Mouse (Mus musculus) limb, embryonic 11.5 days (tissue): Measurements from ENCODE around the gene Mydgf. TPM values are rescaled to one million over a fixed set of nuclear protein-coding genes. Genes with fewer than 3 reads are reported as not detected.

ENCODE experiments used
- microRNA-seq: library from miRNA; unstranded; fragments of <30 nt; microRNA quantifications from one replicate; pipeline ENCODE4, GENCODE M21; 2016
- polyA plus RNA-seq: library from polyadenylated mRNA; unstranded; fragments of >200 nt; fragmentation: Nextera tagmentation; extraction: Ambion mirVana; gene quantifications from 2 replicates; pipeline ENCODE4 v1.2.1, GENCODE M21; 2014

The Mydgf gene
- polyA plus RNA-seq, 1 experiment from 2014 or later, result 65.9 TPM

Small RNA genes lying within 50 kb of the gene (microRNA-seq; reads per million reads assigned to microRNA genes)
- not detected for gene Gm44397

Other genes with a start within 250 kb of the Mydgf start
- 6.6 and 7.1 TPM in 2 replicates for gene Zfp119b, start 234.4 kb downstream of the Mydgf start, polyA plus RNA-seq
- gene Ebi3, start 231.3 kb downstream of the Mydgf start, polyA plus RNA-seq, result 0.79 and 1.1 TPM in 2 replicates
- gene Yju2, start 224.8 kb downstream of the Mydgf start, polyA plus RNA-seq, result 20.7 and 22.3 TPM in 2 replicates
- gene Shd, start 213.5 kb downstream of the Mydgf start, polyA plus RNA-seq, result 42.2 and 44.8 TPM in 2 replicates
- gene Fsd1, start 197.4 kb downstream of the Mydgf start, polyA plus RNA-seq, result 34.9 and 39.8 TPM in 2 replicates
- 6.5 and 8.7 TPM in 2 replicates for gene Stap2, start 178.3 kb downstream of the Mydgf start, polyA plus RNA-seq
- gene Mpnd, start 178.2 kb downstream of the Mydgf start, polyA plus RNA-seq, result 137 and 142 TPM in 2 replicates
- gene Sh3gl1, start 147.3 kb downstream of the Mydgf start, polyA plus RNA-seq, result 151 and 154 TPM in 2 replicates
- gene Chaf1a, start 143.5 kb downstream of the Mydgf start, polyA plus RNA-seq, result 32.7 and 37.4 TPM in 2 replicates
- gene Ubxn6, start 108.9 kb downstream of the Mydgf start, polyA plus RNA-seq, result 38.5 and 39.1 TPM in 2 replicates
- 144 and 151 TPM in 2 replicates for gene Hdgfl2, start 104.3 kb downstream of the Mydgf start, polyA plus RNA-seq
- 0.09 TPM in 1 of 2 replicates, not detected in the other for gene Plin4, start 74.1 kb downstream of the Mydgf start, polyA plus RNA-seq
- 0.16 and 0.43 TPM in 2 replicates for gene Plin5, start 66.3 kb downstream of the Mydgf start, polyA plus RNA-seq
- gene Lrg1, start 61.9 kb downstream of the Mydgf start, polyA plus RNA-seq, result 0.28 TPM in 1 of 2 replicates, not detected in the other
- 0.60 and 0.88 TPM in 2 replicates for gene Sema6b, start 43.6 kb downstream of the Mydgf start, polyA plus RNA-seq
- 8.2 and 9.2 TPM in 2 replicates for gene Tnfaip8l1, start 21.4 kb downstream of the Mydgf start, polyA plus RNA-seq
- 34.3 and 37.0 TPM in 2 replicates for gene Dpp9, start 35.0 kb upstream of the Mydgf start, polyA plus RNA-seq
- 12.5 and 12.8 TPM in 2 replicates for gene Fem1a, start 72.9 kb upstream of the Mydgf start, polyA plus RNA-seq
- 3.2 and 3.8 TPM in 2 replicates for gene Ticam1, start 92.9 kb upstream of the Mydgf start, polyA plus RNA-seq
- 58.7 and 66.0 TPM in 2 replicates for gene Plin3, start 109.0 kb upstream of the Mydgf start, polyA plus RNA-seq
- not detected in 2 replicates for gene Arrdc5, start 116.4 kb upstream of the Mydgf start, polyA plus RNA-seq
- gene Uhrf1, start 119.4 kb upstream of the Mydgf start, polyA plus RNA-seq, result 153 and 167 TPM in 2 replicates
- 33.2 and 34.4 TPM in 2 replicates for gene Kdm4b, start 142.1 kb upstream of the Mydgf start, polyA plus RNA-seq